Mouse (Mus musculus): ENCODE data around the gene Tm2d1. TPM values are rescaled to one million over a fixed set of nuclear protein-coding genes. Genes with fewer than 3 reads are reported as not detected.

Tm2d1 gene
- polyA plus RNA-seq, 1 experiment from 2014 or later, result 143 TPM

Other genes with a start within 250 kb of the Tm2d1 start
- 7.3 and 9.9 TPM in 2 replicates for gene Patj, start 12.5 kb upstream of the Tm2d1 start, polyA plus RNA-seq (2015; fragmentation: Nextera tagmentation; extraction: Ambion mirVana)